Mouse (Mus musculus) liver, embryonic 12.5 days (tissue): ENCODE data around the gene Gm11146. TPM values are rescaled to one million over a fixed set of nuclear protein-coding genes. Genes with fewer than 3 reads are reported as not detected.

ENCODE experiments used
- microRNA counts: library from miRNA; unstranded; fragments of <30 nt; microRNA quantifications from one replicate; lab custom pipeline; 2017
- microRNA-seq: library from miRNA; unstranded; fragments of <30 nt; microRNA quantifications from one replicate; pipeline ENCODE4, GENCODE M21; 2017
- polyA plus RNA-seq: library from polyadenylated mRNA; unstranded; fragments of >200 nt; fragmentation: Nextera tagmentation; extraction: Ambion mirVana; gene quantifications from 2 replicates; pipeline ENCODE4 v1.2.1, GENCODE M21; 2016

The Gm11146 gene
- polyA plus RNA-seq, 1 experiment from 2014 or later: not detected

MicroRNA genes within 50 kb of the gene (microRNA counts, 519-probe panel; counts per million panel counts)
- 7,761 counts per million, percentile 98 among the panel's probes with 10 or more counts for microRNA mmu-miR-125b-5p (lab: Ali Mortazavi, UCI)
- 6,088 counts per million, percentile 92 among the panel's probes with 10 or more counts for microRNA mmu-miR-99a (lab: Ali Mortazavi, UCI)

Small RNA genes lying within 50 kb of the gene (microRNA-seq; reads per million reads assigned to microRNA genes)
- gene Mir125b-2 (274 reads per million, percentile 60 among the genes with 10 or more reads in this experiment), gene Mir99a (35,507 reads per million, percentile 99 among the genes with 10 or more reads in this experiment), gene Mirlet7c-1 (26.4 reads per million, percentile 35 among the genes with 10 or more reads in this experiment)
